Mouse (Mus musculus) urinary bladder, adult 2 months (tissue): ENCODE results near the gene Olfr1377. TPM values are rescaled to one million over a fixed set of nuclear protein-coding genes. Genes with fewer than 3 reads are reported as not detected.

Experiments
- polyA plus RNA-seq: library from polyadenylated mRNA; depleted of rRNA; stranded (reverse); fragments of >200 nt; gene quantifications from 2 replicates; pipeline ENCODE4 v1.2.3, GENCODE M21; 2012; rRNA removed

The Olfr1377 gene
- polyA plus RNA-seq, 1 experiment: not detected

Other genes with a start within 250 kb of the Olfr1377 start
- 7.4 and 9.6 TPM in 2 replicates for gene Zfp354c, start 154.2 kb upstream of the Olfr1377 start, polyA plus RNA-seq
- 0.88 and 1.3 TPM in 2 replicates for gene Zfp879, start 140.4 kb upstream of the Olfr1377 start, polyA plus RNA-seq
- not detected in 2 replicates for gene Grm6, start 131.3 kb upstream of the Olfr1377 start, polyA plus RNA-seq
- gene Zfp454, start 94.3 kb upstream of the Olfr1377 start, polyA plus RNA-seq: 2.0 and 2.5 TPM in 2 replicates
- gene Zfp2, start 65.8 kb upstream of the Olfr1377 start, polyA plus RNA-seq: 5.1 and 5.3 TPM in 2 replicates
- 2.1 and 2.6 TPM in 2 replicates for gene Zfp354b, start 50.3 kb upstream of the Olfr1377 start, polyA plus RNA-seq
- not detected in 2 replicates for gene 4933414I15Rik, start 38.2 kb upstream of the Olfr1377 start, polyA plus RNA-seq
- gene Prop1, start 28.2 kb upstream of the Olfr1377 start, polyA plus RNA-seq: not detected in 2 replicates
- gene Olfr1378, start 15.4 kb upstream of the Olfr1377 start, polyA plus RNA-seq: not detected in 2 replicates
- gene Olfr51, start 21.6 kb downstream of the Olfr1377 start, polyA plus RNA-seq: not detected in 2 replicates
- not detected in 2 replicates for gene Olfr54, start 32.3 kb downstream of the Olfr1377 start, polyA plus RNA-seq
- not detected in 2 replicates for gene Olfr1375, start 66.1 kb downstream of the Olfr1377 start, polyA plus RNA-seq
- gene Zfp354a, start 77.3 kb downstream of the Olfr1377 start, polyA plus RNA-seq: 5.1 and 6.9 TPM in 2 replicates
- not detected in 2 replicates for gene Gm12569, start 238.5 kb downstream of the Olfr1377 start, polyA plus RNA-seq